Mouse (Mus musculus) MEL (cell line): ENCODE results near the gene Klk15.

ENCODE experiments used
- CHD2 ChIP-seq: IDR thresholded peaks from 2 replicates; pipeline ENCODE4 v1.6.1; 2011; ENCODE audit warnings: low read length, improper control_type of control experiment
- EP300 ChIP-seq, 2 experiments: IDR thresholded peaks; 2 replicates each; pipeline ENCODE4 v1.6.1; 2011; ENCODE audit warnings: improper control_type of control experiment in 2 of 2, low read length in 2 of 2, low read depth in 1 of 2, mild to moderate bottlenecking in 1 of 2
- SMC3 ChIP-seq: IDR thresholded peaks from 2 replicates; pipeline ENCODE4 v1.6.1; 2011; ENCODE audit warnings: low read depth, low read length, improper control_type of control experiment

DNA sequence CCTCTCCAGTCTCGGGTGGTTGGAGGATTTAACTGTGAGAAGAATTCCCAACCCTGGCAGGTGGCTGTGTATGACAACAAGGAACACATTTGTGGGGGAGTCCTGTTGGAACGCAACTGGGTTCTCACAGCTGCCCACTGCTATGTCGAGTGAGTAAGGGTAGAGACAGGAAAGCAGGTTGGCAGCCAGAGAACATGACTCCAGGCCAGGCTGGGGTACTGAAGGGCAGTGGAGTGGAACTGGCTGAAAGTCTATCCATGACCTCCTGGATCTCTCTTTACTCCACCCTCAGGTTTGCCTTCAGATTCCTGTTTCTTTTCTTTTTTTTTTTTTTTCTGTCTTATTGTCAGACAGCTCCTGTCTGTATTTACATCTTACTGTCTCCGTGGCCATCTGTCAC, 19.2 kb downstream of the Klk15 start:
- no peak for TF ChIP-seq EP300 (IDR thresholded peaks at IDR 0.05; ENCODE audit: low read depth in 1 of 2, low read length in 2 of 2)
- TF ChIP-seq CHD2, result no peak
- no peak for TF ChIP-seq SMC3
